Mouse (Mus musculus): ENCODE measurements around the gene Gm4491. TPM values are rescaled to one million over a fixed set of nuclear protein-coding genes. Genes with fewer than 3 reads are reported as not detected.

Gene Gm4491
- total RNA-seq (2012; rRNA removed) = not detected in 2 replicates
- total RNA-seq (2014; rRNA removed) = not detected in 2 replicates
- polyA plus RNA-seq (2012; ENCODE audit: insufficient read length, low read depth) = not detected in 2 replicates

DNA sequence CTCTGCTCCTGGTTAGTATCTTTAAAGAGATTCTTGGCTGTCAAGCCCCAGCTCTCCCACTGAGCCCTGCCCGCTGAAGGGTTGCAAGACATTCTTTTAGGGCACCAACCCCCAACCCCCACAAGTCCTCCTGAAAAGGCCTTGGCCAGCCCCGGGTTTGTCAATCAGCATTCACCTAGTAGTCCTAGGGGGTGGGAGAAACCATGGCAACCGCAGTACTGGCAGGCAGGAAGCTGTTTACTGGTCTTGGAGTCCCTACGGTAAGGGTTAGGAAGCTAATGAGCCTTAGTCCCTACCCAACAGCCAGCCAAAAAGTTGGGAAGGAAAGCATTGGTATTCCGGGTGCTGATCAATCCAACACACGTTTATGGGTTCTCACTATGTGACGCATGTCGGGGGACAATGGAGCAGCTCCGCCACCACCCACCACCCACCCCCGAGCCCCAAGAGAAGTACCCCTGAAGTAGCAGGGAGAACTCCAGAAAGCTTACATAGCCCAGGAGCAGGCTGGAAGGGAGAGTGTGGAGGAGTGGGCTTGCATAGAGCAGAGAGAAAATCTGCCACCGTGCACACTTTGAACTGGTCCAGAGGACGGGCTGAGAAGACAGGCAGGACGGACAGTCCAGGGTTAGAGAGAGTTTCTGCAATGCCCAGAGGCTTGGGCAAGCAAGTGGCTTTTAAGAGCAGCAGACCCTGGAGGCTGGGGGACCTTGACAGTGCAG, at the start of gene Gm4491:
Gene Gm4491, minus strand, starts transcription at position 61 of the 722 bp plus-strand sequence.
- Histone ChIP-seq H3K9ac (ENCODE audit: insufficient read depth, low read depth) (no peak within 1 kb of the TSS), H3K27ac (ENCODE audit: insufficient read depth, low read depth) (no peak within 1 kb of the TSS), H3K4me1 (ENCODE audit: control insufficient read depth in 1 of 2, insufficient read depth in 2 of 2) (peaks cover 0 to 4% of the 10 kb centered on the region in 2 experiments; a peak in 1 of 4 replicates), H3K79me2 (replicated peaks; ENCODE audit: control insufficient read depth, extremely low read depth, insufficient read depth, poor library complexity, severe bottlenecking) (no peaks in the 10 kb centered on the region), H3K9me3 (replicated peaks; ENCODE audit: low read length) (no peaks in the 10 kb centered on the region), H3K4me3 (replicated peaks in 1 of 3; ENCODE audit: low read depth in 2 of 3, low read length in 2 of 3, poor library complexity in 1 of 3) (no peak within 1 kb of the TSS), H3K36me3 (replicated peaks in 1 of 2; ENCODE audit: control insufficient read depth in 1 of 2, insufficient read depth in 1 of 2, low read length in 1 of 2) (no peaks in the 10 kb centered on the region), H3K27me3 (replicated peaks) (peaks cover 4% of the 10 kb centered on the region), H3K4me2 (ENCODE audit: insufficient read depth, low read depth, poor library complexity, severe bottlenecking) (no peak within 1 kb of the TSS)
- in situ Hi-C loops (cut with MboI; ENCODE audit: low pct_ligation_motif_present, low pct_unique_long_range_greater_than_20kb, low sequenced_read_pairs) (no loop called here), dilution Hi-C loops (cut with MboI; ENCODE audit: extremely low pct_ligation_motif_present, extremely low pct_unique_long_range_greater_than_20kb, low sequenced_read_pairs) (no loop called here)
- no peak for TF ChIP-seq RCOR1 (conservative IDR thresholded peaks at IDR 0.05; ENCODE audit: low read depth, low read length)
- TF ChIP-seq TCF12 (IDR thresholded peaks at IDR 0.05; ENCODE audit: low read depth, low read length) = no peak
- TF ChIP-seq MEF2A (IDR thresholded peaks at IDR 0.05; ENCODE audit: borderline replicate concordance, low read depth, low read length) = no peak
- no peak for TF ChIP-seq ZNF384 (IDR thresholded peaks at IDR 0.05; ENCODE audit: low read depth, low read length)
- no peak for TF ChIP-seq JUN (IDR thresholded peaks at IDR 0.05; ENCODE audit: insufficient read depth, low read depth, low read length)
- no peak for TF ChIP-seq ZKSCAN1 (IDR thresholded peaks at IDR 0.05; ENCODE audit: borderline replicate concordance, low read depth, low read length)
- TF ChIP-seq UBTF (IDR thresholded peaks at IDR 0.05; ENCODE audit: low read depth, low read length) = no peak
- no peak for TF ChIP-seq CTCF (conservative IDR thresholded peaks at IDR 0.05 in 1 of 2, IDR thresholded peaks at IDR 0.05 in 1 of 2; ENCODE audit: low read depth in 2 of 2, low read length in 2 of 2)
- TF ChIP-seq JUND (conservative IDR thresholded peaks at IDR 0.05; ENCODE audit: low read depth, low read length) = no peak
- TF ChIP-seq HCFC1 (IDR thresholded peaks at IDR 0.05; ENCODE audit: low read depth, low read length) = no peak
- TF ChIP-seq POLR2AphosphoS2 (IDR thresholded peaks at IDR 0.05; ENCODE audit: low read depth, low read length) = no peak
- no peak for TF ChIP-seq GABPA (IDR thresholded peaks at IDR 0.05; ENCODE audit: insufficient replicate concordance, low read depth, low read length)
- no peak for TF ChIP-seq SMC3 (IDR thresholded peaks at IDR 0.05; ENCODE audit: low read depth, low read length)
- DNase-seq (ENCODE audit: extremely low read depth) = no peak

DNA sequence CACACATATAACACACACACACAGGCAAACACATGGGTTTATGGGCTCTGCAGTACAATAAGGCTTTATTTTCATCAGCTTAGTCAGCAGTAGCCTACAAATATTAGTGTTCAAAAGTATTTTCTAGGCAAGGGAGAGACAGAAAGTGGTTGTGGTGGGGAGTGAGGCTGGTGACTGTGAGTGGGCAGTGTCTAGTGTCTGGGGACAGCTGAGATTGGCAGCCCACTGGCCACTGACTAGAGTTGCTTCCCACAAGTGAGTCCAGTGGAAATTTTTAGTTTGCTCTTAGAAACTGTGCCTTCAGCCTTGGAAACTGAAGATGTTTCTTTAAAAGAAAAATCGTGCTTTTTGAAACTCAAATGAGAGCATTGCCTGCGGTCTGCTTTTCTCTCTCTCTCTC, 46.1 kb upstream of the Gm4491 start:
- H3K27ac ChIP-seq (ENCODE audit: insufficient read depth, low read depth) = no peak overlapping the region
- H3K9me3 ChIP-seq (replicated peaks; ENCODE audit: low read length) = no peaks in the 10 kb centered on the region
- dilution Hi-C loops (cut with MboI; ENCODE audit: extremely low pct_ligation_motif_present, extremely low pct_unique_long_range_greater_than_20kb, low sequenced_read_pairs) = no loop called here
- no peaks in the 10 kb centered on the region for H3K79me2 ChIP-seq (replicated peaks; ENCODE audit: control insufficient read depth, extremely low read depth, insufficient read depth, poor library complexity, severe bottlenecking)
- DNase-seq (ENCODE audit: extremely low read depth) = no peak
- H3K27me3 ChIP-seq (replicated peaks) = peaks cover 1% of the 10 kb centered on the region
- no peak overlapping the region for H3K4me3 ChIP-seq (replicated peaks in 1 of 3; ENCODE audit: low read depth in 2 of 3, low read length in 2 of 3, poor library complexity in 1 of 3)
- TF ChIP-seq MAZ (IDR thresholded peaks at IDR 0.05; ENCODE audit: low read depth, low read length) = no peak
- no peak for TF ChIP-seq USF1 (IDR thresholded peaks at IDR 0.05; ENCODE audit: low read depth, low read length)
- TF ChIP-seq ZC3H11A (IDR thresholded peaks at IDR 0.05; ENCODE audit: low read depth, low read length) = no peak
- TF ChIP-seq IRF4 (IDR thresholded peaks at IDR 0.05; ENCODE audit: low read depth, low read length) = no peak
- TF ChIP-seq SIN3A (IDR thresholded peaks at IDR 0.05; ENCODE audit: low read length) = no peak
- 0 out of 4 replicates have a peak, but pooled peaks cover 0 to 7% of the 10 kb centered on the region in 2 experiments for H3K4me1 ChIP-seq (ENCODE audit: control insufficient read depth in 1 of 2, insufficient read depth in 2 of 2)
- no peaks in the 10 kb centered on the region for H3K36me3 ChIP-seq (replicated peaks in 1 of 2; ENCODE audit: control insufficient read depth in 1 of 2, insufficient read depth in 1 of 2, low read length in 1 of 2)
- H3K9ac ChIP-seq (ENCODE audit: insufficient read depth, low read depth) = no peak overlapping the region
- H3K4me2 ChIP-seq (ENCODE audit: insufficient read depth, low read depth, poor library complexity, severe bottlenecking) = no peak overlapping the region
- in situ Hi-C loops (cut with MboI; ENCODE audit: low pct_ligation_motif_present, low pct_unique_long_range_greater_than_20kb, low sequenced_read_pairs) = no loop called here

All from CH12.LX (cell line).